Mouse (Mus musculus) kidney, adult 2 months (tissue): Measurements from ENCODE around the gene Tesc. TPM values are rescaled to one million over a fixed set of nuclear protein-coding genes. Genes with fewer than 3 reads are reported as not detected.

Experiments
- DNase-seq: peaks from one replicate; pipeline ENCODE4 v3.0.0; 2021
- H3K27ac ChIP-seq: fragments of 200-500 bp; 2 replicates; pipeline ENCODE4 v1.5.1; 2012; ENCODE audit warnings: low read depth, low read length, control low read depth, inconsistent platforms; ENCODE audit not compliant: insufficient read depth
- H3K27me3 ChIP-seq: fragments of 200-500 bp; replicated peaks from 2 replicates; pipeline ENCODE4 v1.6.1; 2012; ENCODE audit warnings: mild to moderate bottlenecking, moderate library complexity, low read length, inconsistent platforms; ENCODE audit not compliant: control insufficient read depth, insufficient read depth
- H3K36me3 ChIP-seq: fragments of 200-500 bp; 2 replicates; pipeline ENCODE4 v1.6.1; 2012; ENCODE audit warnings: mild to moderate bottlenecking, moderate library complexity, low read length, inconsistent platforms; ENCODE audit not compliant: control insufficient read depth, insufficient read depth
- H3K4me1 ChIP-seq: fragments of 200-500 bp; 2 replicates; pipeline ENCODE4 v1.6.1; 2011; ENCODE audit warnings: low read length; ENCODE audit not compliant: control insufficient read depth, insufficient read depth
- H3K4me3 ChIP-seq: fragments of 200-500 bp; 2 replicates; pipeline ENCODE4 v1.5.1; 2011; ENCODE audit warnings: mild to moderate bottlenecking, low read depth, low read length, control low read depth; ENCODE audit not compliant: insufficient read depth
- CTCF ChIP-seq: fragments of 200-500 bp; conservative IDR thresholded peaks from 2 replicates; pipeline ENCODE4 v1.5.1; 2011; ENCODE audit warnings: low read depth, mild to moderate bottlenecking, control low read depth, low read length, moderate library complexity, mixed read lengths; ENCODE audit not compliant: insufficient read depth, insufficient read length
- POLR2A ChIP-seq: fragments of 200-500 bp; IDR thresholded peaks from one replicate; pipeline ENCODE4 v1.6.1; 2011; ENCODE audit warnings: low read depth, low read length, control low read depth
- WGBS: fragments of 180-500 bp; shearing (Covaris S2); methylation state at CpG from one replicate; pipeline ENCODE4 v1.1.7; 2018; 5-methylcytosine and 5-hydroxymethylcytosine counted together
- polyA plus RNA-seq: library from polyadenylated mRNA; depleted of rRNA; stranded (reverse); fragments of >200 nt; gene quantifications from 2 replicates; pipeline ENCODE4 v1.2.3, GENCODE M21; 2012

The Tesc gene
- polyA plus RNA-seq, 1 experiment: 33.3 TPM

GRCm38 (mm10) chr5:117997434-117997970 is 30.0 kb upstream of the Tesc start:
- WGBS: 50% methylated on average over 10 of the region's 10 CpGs
- no peaks in the 10 kb centered on the region for H3K27me3 ChIP-seq
- no peak overlapping the region for H3K4me3 ChIP-seq
- H3K36me3 ChIP-seq: no peaks in the 10 kb centered on the region
- TF ChIP-seq POLR2A (no peak), CTCF (no peak)
- H3K27ac ChIP-seq: peak overlapping the region; percentile 18; the same call in 1 of the 2 replicates
- peaks cover 9% of the 10 kb centered on the region; the same call in 1 of the 2 replicates for H3K4me1 ChIP-seq
- DNase-seq: peak; percentile 81

GRCm38 (mm10) chr5:117999061-117999460 is 28.5 kb upstream of the Tesc start:
- WGBS: 90% methylated on average over 7 of the region's 7 CpGs
- TF ChIP-seq CTCF (no peak), POLR2A (no peak)
- Histone ChIP-seq H3K27ac (no peak overlapping the region), H3K36me3 (no peaks in the 10 kb centered on the region), H3K27me3 (no peaks in the 10 kb centered on the region), H3K4me1 (peaks cover 9% of the 10 kb centered on the region; the same call in 1 of the 2 replicates), H3K4me3 (no peak overlapping the region)
- DNase-seq: no peak

- TF ChIP-seq CTCF: no peak
- no peak for TF ChIP-seq POLR2A
- no peak for DNase-seq
- no peak overlapping the region for H3K27ac ChIP-seq
- H3K4me3 ChIP-seq: no peak overlapping the region
- WGBS: 82% methylated on average over 11 of the region's 11 CpGs
- H3K4me1 ChIP-seq: peaks cover 9% of the 10 kb centered on the region; the same call in 1 of the 2 replicates
- no peaks in the 10 kb centered on the region for H3K27me3 ChIP-seq
- no peaks in the 10 kb centered on the region for H3K36me3 ChIP-seq
Observed at GRCm38 (mm10) chr5:117999584-117999983, 28.0 kb upstream of the Tesc start.

- Histone ChIP-seq H3K36me3 (no peaks in the 10 kb centered on the region), H3K27me3 (no peaks in the 10 kb centered on the region), H3K4me3 (no peak overlapping the region), H3K27ac (no peak overlapping the region), H3K4me1 (no peaks in the 10 kb centered on the region; the same call in 1 of the 2 replicates)
- TF ChIP-seq POLR2A: no peak
- peak; percentile 87 for TF ChIP-seq CTCF
- peak; percentile 69 for DNase-seq
- 32% methylated on average over 9 of the region's 9 CpGs for whole genome bisulfite sequencing
Observed at GRCm38 (mm10) chr5:118002059-118002458, 25.5 kb upstream of the Tesc start.

- Histone ChIP-seq H3K36me3 (no peaks in the 10 kb centered on the region), H3K27ac (no peak overlapping the region), H3K27me3 (no peaks in the 10 kb centered on the region), H3K4me3 (no peak overlapping the region), H3K4me1 (no peaks in the 10 kb centered on the region)
- WGBS: 69% methylated on average over 8 of the region's 8 CpGs
- peak; percentile 56 for DNase-seq
- TF ChIP-seq CTCF: peak; percentile 75
- no peak for TF ChIP-seq POLR2A
Observed at GRCm38 (mm10) chr5:118004619-118005018, 22.9 kb upstream of the Tesc start.

GRCm38 (mm10) chr5:118005728-118006127 is 21.8 kb upstream of the Tesc start:
- Histone ChIP-seq H3K36me3 (no peaks in the 10 kb centered on the region), H3K27ac (no peak overlapping the region), H3K4me1 (no peaks in the 10 kb centered on the region), H3K4me3 (no peak overlapping the region), H3K27me3 (no peaks in the 10 kb centered on the region)
- TF ChIP-seq CTCF (no peak), POLR2A (no peak)
- 42% methylated on average over 1 of the region's 1 CpGs for WGBS
- peak; percentile 77 for DNase-seq

GRCm38 (mm10) chr5:118008344-118008743 is 19.2 kb upstream of the Tesc start:
- H3K36me3 ChIP-seq: no peaks in the 10 kb centered on the region

More at GRCm38 (mm10) chr5:118008344-118008743, 19.2 kb upstream of the Tesc start:
- Histone ChIP-seq H3K4me3 (no peak overlapping the region), H3K27ac (no peak overlapping the region), H3K4me1 (no peaks in the 10 kb centered on the region), H3K27me3 (no peaks in the 10 kb centered on the region)
- WGBS: 88% methylated on average over 13 of the region's 13 CpGs
- TF ChIP-seq CTCF (no peak), POLR2A (no peak)
- DNase-seq: no peak
